Mouse (Mus musculus): Measurements from ENCODE around the gene Esyt1.
A peak's percentile ranks its signal among the peaks of the same experiment; 100 is the strongest.
"Not testable (repeated sequence)": the region's sequence is repeated elsewhere in the genome, so short reads cannot be mapped to it uniquely, and the experiment has no call there.

Esyt1 gene

DNA sequence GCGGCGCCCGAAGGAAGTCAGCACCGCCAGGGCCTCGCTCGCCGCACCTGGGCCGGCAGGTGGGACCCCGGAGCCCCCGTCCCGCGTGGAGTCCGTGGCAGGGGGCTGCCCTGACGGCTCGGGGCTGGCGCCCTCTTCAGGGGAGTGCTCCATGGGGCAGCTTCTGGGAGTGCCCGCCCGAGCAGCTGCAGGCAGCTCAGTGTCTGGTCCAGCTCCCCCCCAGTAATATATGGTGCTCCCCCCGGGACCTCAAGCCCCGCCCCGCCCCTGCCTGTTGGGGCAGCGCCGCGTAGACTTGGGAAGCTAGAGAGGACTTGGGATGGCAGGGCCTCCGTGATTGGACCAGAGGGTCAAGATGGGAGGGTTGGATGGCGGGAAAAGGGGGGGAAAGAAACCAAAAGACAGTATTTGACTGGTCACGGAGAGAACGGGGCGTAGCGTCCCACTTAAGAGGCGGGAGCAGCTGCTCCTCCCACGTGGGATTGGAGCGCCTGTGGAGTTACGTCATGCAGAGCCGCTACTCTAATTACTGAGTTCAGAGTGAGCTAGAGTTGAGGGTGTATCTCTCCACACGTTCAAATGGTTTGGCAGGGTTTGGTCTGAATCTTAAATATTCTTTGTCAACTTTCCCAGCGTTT lies at the start of gene Esyt1:
TSS of gene Esyt1 (minus strand) at position 201 of the 638 bp plus-strand sequence.
- DNase-seq (ENCODE audit: low spot score in 2 of 2): peak; percentile 92 to 94

DNA sequence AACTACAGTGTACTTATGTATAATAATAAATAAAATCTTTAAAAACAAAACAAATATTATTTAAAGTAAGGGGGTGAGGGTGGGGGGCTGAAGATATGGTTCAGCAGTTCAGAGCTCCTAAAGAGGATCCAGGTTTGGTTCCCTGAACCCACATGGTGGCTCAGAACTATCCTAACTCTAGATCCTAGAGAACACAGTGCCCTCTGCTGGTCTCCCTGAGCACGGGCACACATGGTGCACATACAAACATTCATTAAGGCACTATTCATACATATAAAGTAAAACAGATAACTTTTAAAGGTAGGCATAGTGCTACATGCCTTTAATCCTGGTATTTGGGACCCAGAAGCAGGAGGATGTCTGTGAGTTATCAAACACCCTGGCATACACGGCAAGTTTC lies 49.4 kb upstream of the Esyt1 start:
- no peak for DNase-seq (ENCODE audit: low spot score in 2 of 2)

GRCm38 (mm10) chr10:128565788-128566531 lies 40.3 kb upstream of the Esyt1 start, which contains the start of gene Pa2g4:
Gene Pa2g4 (minus strand): TSS chr10:128565987.
- peak; percentile 97 to 99 for DNase-seq (ENCODE audit: low spot score in 2 of 2)

GRCm38 (mm10) chr10:128565206-128565787 lies 39.6 kb upstream of the Esyt1 start:
- peak in 1 of 2 experiments; percentile 40 for DNase-seq (ENCODE audit: low spot score in 2 of 2)

DNA sequence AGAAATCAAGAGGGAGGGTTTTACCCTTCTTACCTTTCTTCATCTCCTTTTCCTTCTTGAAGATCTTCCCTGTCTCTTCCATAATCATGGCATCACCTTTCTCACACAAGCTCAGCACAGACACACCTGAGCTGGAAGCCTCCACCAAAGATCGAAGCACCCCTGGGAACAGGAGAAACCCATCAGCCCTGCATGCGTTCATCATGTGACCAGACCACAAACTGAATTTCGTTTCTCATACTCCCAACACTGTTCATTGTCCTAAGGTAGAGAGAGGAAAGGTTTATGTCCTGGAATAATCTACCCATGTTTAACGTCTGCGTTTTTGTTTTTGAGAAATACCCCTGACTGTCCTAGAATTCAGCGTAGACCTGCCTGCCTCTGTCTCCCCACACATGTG lies 37.9 kb upstream of the Esyt1 start:
- no peak for DNase-seq (ENCODE audit: low spot score in 2 of 2)

- no peak for DNase-seq (ENCODE audit: low spot score in 2 of 2)
These were observed 31.3 kb upstream of the Esyt1 start for GRCm38 (mm10) chr10:128556963-128557362.

DNA sequence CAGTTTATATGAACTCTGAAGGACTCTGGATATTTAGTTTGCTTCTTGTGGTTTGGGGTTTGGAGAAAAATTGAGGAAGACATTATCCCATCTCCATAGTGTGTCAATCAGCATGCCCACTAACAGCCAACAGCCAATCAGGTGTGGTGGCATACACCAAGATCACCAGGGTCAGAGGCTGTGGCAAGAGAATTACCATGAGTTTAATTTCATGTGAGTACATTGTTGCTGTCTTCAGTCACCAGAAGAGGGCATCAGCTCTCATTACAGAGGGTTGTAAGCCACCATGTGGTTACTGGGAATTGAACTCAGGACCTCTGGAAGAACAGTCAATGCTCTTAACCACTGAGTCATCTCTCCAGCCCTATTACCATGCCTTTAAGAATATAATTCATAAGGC lies 30.6 kb upstream of the Esyt1 start:
- DNase-seq (ENCODE audit: low spot score in 2 of 2): no peak

DNA sequence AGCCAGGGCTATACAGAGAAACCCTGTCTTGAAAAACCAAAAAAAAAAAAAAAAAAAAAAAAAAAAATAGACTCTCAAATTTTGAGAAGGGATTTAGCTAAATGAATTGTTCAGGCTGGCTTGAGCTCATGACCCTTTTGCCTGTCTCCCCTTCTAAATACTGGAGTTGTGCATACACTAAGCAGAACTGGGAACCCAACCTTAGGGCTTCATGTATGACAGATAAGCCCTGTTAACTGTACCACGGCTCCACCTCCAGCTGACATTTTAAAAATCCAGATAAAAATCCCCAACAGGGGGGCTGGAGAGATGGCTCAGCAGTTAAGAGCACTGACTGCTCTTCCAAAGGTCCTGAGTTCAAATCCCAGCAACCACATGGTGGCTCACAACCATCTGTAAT lies 29.9 kb upstream of the Esyt1 start:
- DNase-seq (ENCODE audit: low spot score in 2 of 2): not testable (repeated sequence)

- not testable (repeated sequence) for DNase-seq (ENCODE audit: low spot score in 2 of 2)
These were observed 24.6 kb upstream of the Esyt1 start for GRCm38 (mm10) chr10:128550144-128550823.

GRCm38 (mm10) chr10:128549682-128550057 lies 24.0 kb upstream of the Esyt1 start:
- DNase-seq (ENCODE audit: low spot score in 2 of 2): peak in 1 of 2 experiments; percentile 32

DNA sequence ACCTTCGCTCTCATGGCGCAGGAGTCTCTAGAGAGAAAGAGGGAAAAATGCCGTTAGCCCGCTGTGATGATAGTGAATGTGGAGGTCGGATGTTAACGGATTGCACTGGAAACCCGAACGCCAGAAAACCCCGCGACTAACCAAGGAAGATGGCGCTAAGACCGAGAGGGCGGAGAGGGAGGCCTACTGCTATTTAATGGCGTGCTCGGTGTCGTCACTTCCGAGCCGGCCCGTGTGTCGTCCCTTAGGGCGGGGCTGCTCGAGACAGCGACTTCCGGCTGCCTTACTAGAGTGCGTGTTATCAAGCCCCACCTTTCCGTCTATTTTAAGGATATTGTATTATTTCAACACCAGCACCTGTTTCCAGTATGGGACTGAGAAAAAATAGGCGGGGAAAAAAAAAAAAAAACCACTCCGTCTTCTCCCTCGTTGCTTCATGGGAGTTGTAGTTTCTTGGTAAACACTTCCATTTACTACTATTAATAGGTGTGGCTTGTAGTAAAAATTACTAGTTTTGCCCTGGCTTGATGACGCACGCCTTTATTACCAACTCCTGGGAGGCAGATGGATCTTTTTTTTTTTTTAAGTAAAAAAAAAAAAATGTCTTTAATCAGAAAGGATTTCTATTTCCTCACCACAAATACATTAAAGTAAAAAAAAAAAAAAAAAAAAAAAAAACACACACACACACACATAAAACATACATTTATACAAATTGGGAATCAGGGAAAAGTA lies 23.4 kb upstream of the Esyt1 start, which contains the start of gene Rpl41:
TSS of gene Rpl41 (minus strand) at position 359 of the 735 bp plus-strand sequence.
- DNase-seq (ENCODE audit: low spot score in 2 of 2): peak; percentile 91 to 92

GRCm38 (mm10) chr10:128548051-128548791 lies 22.6 kb upstream of the Esyt1 start:
- not testable (repeated sequence) for DNase-seq (ENCODE audit: low spot score in 2 of 2)

DNA sequence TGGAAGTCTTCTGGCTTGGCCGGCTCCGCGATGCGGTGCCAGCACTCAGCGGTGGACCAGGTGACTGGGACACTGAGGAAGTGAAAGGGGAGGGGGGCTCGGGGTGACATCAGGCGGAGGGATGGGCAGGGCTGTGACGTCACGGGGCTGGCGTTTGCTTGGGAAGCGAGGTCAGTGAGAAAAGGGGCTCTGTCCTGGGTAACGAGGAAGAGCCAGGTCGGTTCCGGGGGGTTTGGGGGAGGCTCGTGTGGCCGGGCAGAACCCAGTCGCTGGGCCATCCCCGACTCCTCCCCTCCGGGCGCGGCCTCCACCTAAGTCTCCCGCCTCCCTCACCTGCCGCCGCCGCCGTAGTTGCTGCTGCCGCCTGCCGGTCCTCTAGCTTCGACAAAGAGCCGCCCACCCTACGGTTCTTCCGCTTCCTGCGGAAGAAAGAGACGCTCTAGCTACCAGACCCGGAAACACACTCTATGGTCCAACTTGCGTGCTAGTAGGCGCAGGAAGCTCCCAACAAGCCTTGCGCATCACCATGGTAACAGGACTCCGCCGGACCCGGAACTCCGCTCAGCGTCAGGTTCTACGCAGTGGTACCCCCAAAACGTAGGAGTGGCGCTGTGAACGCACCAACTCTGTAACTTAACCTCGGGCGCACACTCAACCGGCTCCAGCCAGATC lies 21.8 kb upstream of the Esyt1 start, which contains the start of gene Zc3h10:
TSS of gene Zc3h10 (minus strand) at position 414 of the 672 bp plus-strand sequence.
- DNase-seq (ENCODE audit: low spot score in 2 of 2): peak; percentile 96 to 97

DNA sequence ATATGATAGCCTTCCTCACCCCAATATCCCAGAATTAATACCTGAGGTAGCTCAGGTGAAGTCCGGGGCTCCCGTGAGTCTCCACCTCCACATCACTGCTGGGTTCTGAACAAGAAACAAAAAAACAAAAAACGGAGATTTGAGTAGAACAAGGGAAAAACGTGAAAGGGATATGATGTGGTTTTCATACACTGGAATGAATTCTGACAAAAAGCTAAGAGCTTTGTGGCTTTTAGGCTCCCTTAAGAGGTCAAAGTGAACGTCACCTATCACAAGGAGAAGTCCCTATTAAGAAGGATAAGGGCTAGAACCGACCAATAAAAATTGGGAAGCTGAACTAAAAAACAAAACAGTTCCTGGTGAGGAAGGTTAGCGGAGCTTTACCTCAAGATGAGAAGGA lies 21.1 kb upstream of the Esyt1 start:
- DNase-seq (ENCODE audit: low spot score in 2 of 2): no peak

- no peak for DNase-seq (ENCODE audit: low spot score in 2 of 2)
These were observed 20.7 kb upstream of the Esyt1 start for GRCm38 (mm10) chr10:128546361-128546760.

- DNase-seq (ENCODE audit: low spot score in 2 of 2): no peak
These were observed 19.9 kb upstream of the Esyt1 start for GRCm38 (mm10) chr10:128545570-128545898.

DNA sequence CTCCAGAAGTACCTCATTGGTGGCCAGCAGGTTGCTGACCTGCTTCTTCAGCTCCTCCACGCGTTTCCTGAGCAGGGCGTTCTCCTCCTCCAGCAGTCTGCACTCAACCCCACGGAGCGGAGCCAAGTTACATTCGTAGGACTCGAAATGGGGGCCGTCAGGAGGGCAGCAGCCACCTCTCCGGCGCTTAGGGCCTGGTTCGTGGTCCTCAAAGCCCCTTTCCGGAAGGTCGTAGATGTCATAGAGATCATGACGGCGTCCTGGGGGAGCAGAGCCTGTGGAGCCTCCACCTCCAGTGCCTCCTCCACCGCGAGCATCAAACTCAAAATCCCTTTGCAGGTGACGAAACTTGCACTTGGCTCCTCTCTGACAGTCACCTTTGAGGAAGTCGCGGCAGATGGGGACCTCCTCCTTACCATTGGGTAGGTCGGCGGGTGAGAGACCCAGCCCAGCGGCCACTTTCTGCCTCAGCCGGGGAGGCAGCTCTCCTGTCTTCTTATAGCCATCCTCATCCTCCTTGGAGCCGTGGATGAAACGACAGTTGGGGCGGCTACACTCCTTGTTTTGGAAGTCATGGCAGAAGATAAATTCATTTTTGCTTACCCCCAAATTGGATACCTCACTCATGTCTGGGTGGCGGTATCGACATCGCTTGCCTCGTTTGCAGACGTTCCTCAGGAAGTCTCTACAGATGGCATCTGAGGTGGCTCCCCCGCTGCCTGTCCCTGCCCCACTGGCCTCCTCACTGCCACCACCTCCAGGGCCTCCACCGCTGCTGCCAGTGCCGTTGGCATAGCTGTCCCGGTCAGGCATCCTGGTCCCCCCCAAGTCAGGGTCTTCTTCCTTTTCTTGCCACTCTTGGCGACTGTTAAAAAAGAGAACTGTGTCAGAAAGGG lies 19.3 kb upstream of the Esyt1 start:
- DNase-seq (ENCODE audit: low spot score in 2 of 2): no peak

DNA sequence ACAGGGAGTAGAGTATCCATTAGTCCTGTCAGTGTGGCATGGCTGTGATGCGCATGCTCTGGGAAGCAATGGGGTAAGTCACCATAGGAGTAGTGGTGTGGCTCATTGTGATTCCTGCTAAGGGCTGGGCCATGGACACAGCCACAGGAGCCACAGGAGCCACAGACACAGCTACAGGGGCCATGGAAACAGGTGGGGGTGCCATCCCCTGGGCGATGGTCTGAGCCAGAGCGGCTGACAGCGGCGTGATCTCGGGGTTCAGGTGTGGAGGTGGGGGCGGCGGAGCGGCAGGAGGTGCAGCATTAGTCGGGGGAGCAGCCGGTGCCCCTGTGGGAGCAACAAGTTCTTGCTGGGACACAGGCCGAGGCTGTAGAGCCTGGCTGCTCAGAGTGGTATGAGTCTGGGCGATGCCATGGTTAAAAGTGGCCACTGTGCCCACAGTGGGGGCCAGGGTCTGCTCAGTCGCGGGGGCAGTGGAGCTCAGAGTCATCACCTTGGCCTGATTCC lies 18.5 kb upstream of the Esyt1 start:
- DNase-seq (ENCODE audit: low spot score in 2 of 2): no peak

- no peak for DNase-seq (ENCODE audit: low spot score in 2 of 2)
These were observed 17.4 kb upstream of the Esyt1 start for GRCm38 (mm10) chr10:128543100-128543499.
